In the genomic region with DNA sequence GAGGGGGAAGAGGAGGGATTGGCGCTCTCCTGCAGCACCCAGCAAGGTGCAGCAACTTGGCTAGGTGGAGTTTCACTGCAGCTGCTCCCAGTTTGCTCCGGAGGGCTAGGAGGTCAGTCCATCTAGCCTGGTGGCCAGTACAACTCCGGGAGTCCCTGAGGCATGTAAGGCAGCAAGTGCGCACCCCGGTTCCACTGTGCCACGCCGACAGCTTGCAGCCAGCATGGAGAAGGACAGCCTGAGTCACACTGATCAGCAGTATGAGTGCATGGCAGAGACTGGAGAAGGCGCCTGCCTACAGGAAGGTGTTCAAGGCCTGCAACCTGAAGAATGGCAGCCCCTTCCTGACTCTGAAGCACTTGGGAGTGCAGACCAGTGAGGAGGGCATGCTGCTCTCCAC, we compare ENCODE assay signal across 15 mouse cellular contexts. TPM values are rescaled to one million over a fixed set of nuclear protein-coding genes. Genes with fewer than 3 reads are reported as not detected.
DNase-seq lines count a peak whose midpoint lies in the region.
"Had no signal": no experiment of that assay in that cellular context is flagged by ENCODE, and none has a peak within 500 bp of the region (broad histone marks: within the 10 kb centered on the region; RNA-seq: fewer than 3 reads in every experiment).

No protein-coding gene starts in this region.

- DNase-seq in adrenal gland, postnatal 4 days (ENCODE audit: low spot score in 2 of 2), result peak; percentile 2
- peak; percentile 6 to 15 for DNase-seq in gastrocnemius, postnatal 4 days (ENCODE audit: low spot score in 2 of 2)
- peak; percentile 2 for DNase-seq in kidney, adult 18-20 months
- DNase-seq in kidney, postnatal 4 days, result peak; percentile 1 to 2
- peak; percentile 0 for DNase-seq in lung, postnatal 36 days
- peak; percentile 2 for DNase-seq in right cerebral cortex, postnatal 25 days
- peak; percentile 44 for DNase-seq in testis, postnatal 10 days (ENCODE audit: low spot score)
- peak; percentile 10 for DNase-seq in urinary bladder, postnatal 10 days (ENCODE audit: low spot score)

RNA-seq across cellular contexts. Expression of a gene that starts 17.4 kb away (rescaled TPM):
- total RNA-seq in adrenal gland, postnatal 4 days (2021), result not detected
- total RNA-seq in gastrocnemius, postnatal 4 days (2021), result not detected
- total RNA-seq: adrenal gland, adult 18-20 months; adrenal gland, postnatal 36 days; CH12.LX; common myeloid progenitor, adult 5-6 weeks; gastrocnemius, adult 8-10 months; granulocyte monocyte progenitor cell, adult 5-6 weeks; heart, postnatal 36 days had no signal

RNA-seq across cellular contexts. Expression of a gene that starts 27.9 kb away (rescaled TPM):
- not detected for total RNA-seq in adrenal gland, postnatal 4 days (2021)
- not detected for total RNA-seq in gastrocnemius, postnatal 4 days (2021)
- total RNA-seq: adrenal gland, adult 18-20 months; adrenal gland, postnatal 36 days; CH12.LX; common myeloid progenitor, adult 5-6 weeks; gastrocnemius, adult 8-10 months; granulocyte monocyte progenitor cell, adult 5-6 weeks; heart, postnatal 36 days had no signal

RNA-seq across cellular contexts. Expression of a gene that starts 56.0 kb away (rescaled TPM):
- not detected for total RNA-seq in adrenal gland, postnatal 4 days (2021)
- not detected for total RNA-seq in gastrocnemius, postnatal 4 days (2021)
- total RNA-seq: adrenal gland, adult 18-20 months; adrenal gland, postnatal 36 days; CH12.LX; common myeloid progenitor, adult 5-6 weeks; gastrocnemius, adult 8-10 months; granulocyte monocyte progenitor cell, adult 5-6 weeks; heart, postnatal 36 days had no signal

Comparison
In these comparisons a context has a peak if more than half of its experiments do, and no peak if none do; other contexts are left out.
1. Peak in every context shown above with its lines: DNase-seq.